Mouse (Mus musculus): ENCODE measurements around the gene Kcnc4.

DNA sequence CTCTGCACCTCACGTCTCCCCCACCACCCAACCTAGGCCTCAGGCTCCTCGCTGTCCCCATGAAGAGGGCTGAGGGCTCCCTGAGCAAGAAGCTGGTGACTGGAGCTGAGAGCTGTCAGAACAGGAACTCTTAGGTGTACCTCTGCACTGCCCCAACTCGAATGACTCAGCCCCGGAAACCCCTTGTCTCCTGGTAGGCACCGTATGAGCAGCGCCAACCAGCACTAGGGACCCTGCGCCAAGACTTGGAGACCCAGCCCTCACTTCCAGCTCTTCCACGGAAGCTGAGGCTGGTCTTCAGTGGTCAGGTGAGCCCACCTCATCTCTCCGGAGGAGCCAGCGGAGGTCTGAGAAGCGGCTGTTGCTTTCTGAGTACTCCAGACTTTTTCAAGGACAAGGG lies 8.8 kb upstream of the Kcnc4 start:
- no peak for TF ChIP-seq POLR2A (IDR thresholded peaks at IDR 0.05; ENCODE audit: low read depth, low read length)
- TF ChIP-seq CTCF (IDR thresholded peaks at IDR 0.05; ENCODE audit: extremely low read depth, insufficient read depth, insufficient read length, insufficient replicate concordance): no peak

Data from spleen, adult 2 months (tissue).